Mouse (Mus musculus): ENCODE measurements around the gene Frem2.

DNA sequence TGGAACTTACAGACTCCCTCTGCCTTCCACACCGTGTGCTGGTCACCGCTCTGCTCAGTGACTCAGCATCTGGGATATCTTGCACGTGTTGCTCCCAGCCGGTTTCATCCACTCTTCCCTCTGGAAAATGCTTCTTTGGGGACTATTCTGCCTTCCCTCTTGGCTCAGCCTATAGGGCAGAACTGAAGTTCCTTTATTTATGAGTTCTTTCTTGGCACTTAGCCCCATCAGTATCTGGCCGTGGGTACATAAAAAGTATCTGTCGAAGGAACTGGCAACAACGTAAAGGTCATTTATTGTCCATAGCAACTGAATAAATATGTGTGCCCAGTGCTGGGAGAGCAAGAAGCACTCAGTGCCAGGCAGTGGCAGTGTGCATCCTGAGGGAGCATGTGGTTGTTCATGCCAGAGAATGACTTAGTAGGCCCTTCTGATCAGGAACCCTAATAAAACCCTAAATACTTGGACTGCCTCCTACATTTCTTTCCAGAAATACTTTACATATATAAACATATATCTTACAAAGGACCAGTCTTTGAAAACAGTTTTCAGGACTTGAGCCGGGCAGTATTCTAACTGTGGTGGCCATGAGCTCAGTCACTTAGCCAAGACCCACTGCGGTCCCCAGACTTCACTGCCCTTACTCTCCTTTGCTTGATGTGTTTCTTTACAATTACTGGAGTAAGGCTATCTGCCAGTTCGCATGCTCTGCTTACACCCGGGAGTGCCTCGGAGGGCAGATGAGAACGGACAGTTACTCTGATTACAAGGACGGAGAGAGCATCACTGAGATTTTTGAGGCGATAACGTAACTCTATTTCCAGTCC lies 99.6 kb downstream of the Frem2 start:
- no peak for TF ChIP-seq EP300 (IDR thresholded peaks at IDR 0.05; ENCODE audit: low read depth)
- no peak for TF ChIP-seq CTCF (IDR thresholded peaks at IDR 0.05; ENCODE audit: low read depth)

Measured in liver, postnatal 0 days (tissue).